Mouse (Mus musculus) midbrain, embryonic 15.5 days (tissue): ENCODE results near the gene Olfr357. TPM values are rescaled to one million over a fixed set of nuclear protein-coding genes. Genes with fewer than 3 reads are reported as not detected.

Source experiments
- ATAC-seq: fragments of 200-750 bp; cut with Nextera tagmentation; replicated peaks from 2 replicates; pipeline ENCODE4 v1.8.0; 2017; ENCODE audit warnings: moderate TSS enrichment
- H3K27ac ChIP-seq: fragments of 300-500 bp; sonication (generic); 2 replicates; pipeline ENCODE4 v1.5.1; 2015; ENCODE audit warnings: mild to moderate bottlenecking, inconsistent platforms
- H3K27me3 ChIP-seq: fragments of 300-500 bp; sonication (generic); replicated peaks from 2 replicates; pipeline ENCODE4 v1.6.1; 2015; ENCODE audit warnings: inconsistent platforms
- H3K36me3 ChIP-seq: fragments of 300-500 bp; sonication (generic); replicated peaks from 2 replicates; pipeline ENCODE4 v1.6.1; 2015; ENCODE audit warnings: inconsistent platforms
- H3K4me1 ChIP-seq: fragments of 300-500 bp; sonication (generic); 2 replicates; pipeline ENCODE4 v1.6.1; 2015; ENCODE audit warnings: inconsistent platforms
- H3K4me2 ChIP-seq: fragments of 300-500 bp; sonication (generic); 2 replicates; pipeline ENCODE4 v1.6.1; 2015; ENCODE audit warnings: inconsistent platforms, mild to moderate bottlenecking, moderate library complexity
- H3K4me3 ChIP-seq: fragments of 300-500 bp; sonication (generic); 2 replicates; pipeline ENCODE4 v1.5.1; 2015; ENCODE audit warnings: mild to moderate bottlenecking, inconsistent platforms
- H3K9ac ChIP-seq: fragments of 300-500 bp; sonication (generic); 2 replicates; pipeline ENCODE4 v1.6.1; 2015; ENCODE audit warnings: mild to moderate bottlenecking, inconsistent platforms
- H3K9me3 ChIP-seq: fragments of 300-500 bp; sonication (generic); 2 replicates; pipeline ENCODE4 v1.6.1; 2016; ENCODE audit warnings: inconsistent platforms
- WGBS: fragments of 180-500 bp; shearing (Covaris S2); methylation state at CpG from one replicate; pipeline ENCODE4 v1.1.7; 2015; ENCODE audit warnings: mixed read lengths; 5-methylcytosine and 5-hydroxymethylcytosine counted together
- polyA plus RNA-seq: library from polyadenylated mRNA; unstranded; fragments of >200 nt; fragmentation: Nextera tagmentation; extraction: Ambion mirVana; gene quantifications from 2 replicates; pipeline ENCODE4 v1.2.1, GENCODE M21; 2015

Olfr357 gene
- polyA plus RNA-seq: not detected in 2 replicates

DNA sequence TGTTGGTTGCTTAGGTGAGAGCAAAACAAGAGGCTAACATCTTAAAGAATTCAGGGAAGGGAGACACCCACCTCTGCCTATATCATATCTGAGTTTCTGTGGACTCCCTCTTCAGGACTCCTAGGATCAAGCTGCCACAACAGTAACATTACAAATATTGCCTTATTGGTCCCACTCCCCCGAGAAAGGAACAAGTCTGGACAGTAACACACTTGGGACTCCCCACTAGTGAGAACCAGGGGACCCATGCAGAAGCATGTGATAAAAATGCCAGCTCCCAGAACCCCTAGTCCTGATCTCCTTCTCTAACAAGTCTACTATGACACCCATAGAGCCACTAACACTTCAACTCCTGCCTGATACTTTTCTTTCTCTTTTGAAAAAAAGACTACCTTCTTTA lies at the start of gene Olfr357:
Gene Olfr357, plus strand, starts transcription at position 301 of the 400 bp plus-strand sequence.
- Histone ChIP-seq H3K9me3 (peaks cover 6% of the 10 kb centered on the region; the same call in 1 of the 2 replicates), H3K9ac (no peak within 1 kb of the TSS), H3K4me3 (no peak within 1 kb of the TSS), H3K4me2 (no peak within 1 kb of the TSS), H3K36me3 (no peaks in the 10 kb centered on the region), H3K27ac (no peak within 1 kb of the TSS), H3K27me3 (no peaks in the 10 kb centered on the region), H3K4me1 (no peaks in the 10 kb centered on the region)
- ATAC-seq: no peak
- 54% methylated on average over 1 of the region's 1 CpGs for WGBS

DNA sequence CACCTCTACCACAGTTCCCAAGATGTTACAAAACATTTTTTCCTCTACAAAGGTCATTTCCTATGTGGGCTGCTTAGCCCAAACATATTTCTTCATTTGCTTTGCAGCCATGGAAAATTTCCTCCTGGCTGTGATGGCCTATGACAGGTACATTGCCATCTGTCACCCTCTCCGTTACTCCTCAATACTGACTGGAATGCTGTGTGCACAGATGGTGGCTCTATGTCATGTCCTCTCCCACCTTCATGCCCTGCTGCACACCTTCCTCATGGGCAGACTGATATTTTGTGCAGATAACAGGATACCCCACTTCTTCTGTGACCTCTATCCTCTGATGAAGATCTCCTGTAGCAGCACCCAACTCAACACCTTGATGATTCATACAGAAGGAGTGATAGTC lies 3.4 kb downstream of the Olfr357 start:
- H3K9ac ChIP-seq: no peak overlapping the region
- H3K4me1 ChIP-seq: no peaks in the 10 kb centered on the region
- WGBS: 69% methylated on average over 1 of the region's 1 CpGs
- no peak overlapping the region for H3K4me2 ChIP-seq
- no peak for ATAC-seq
- H3K9me3 ChIP-seq: peaks cover 6% of the 10 kb centered on the region; the same call in 1 of the 2 replicates
- H3K27me3 ChIP-seq: no peaks in the 10 kb centered on the region
- H3K27ac ChIP-seq: no peak overlapping the region
- no peak overlapping the region for H3K4me3 ChIP-seq
- no peaks in the 10 kb centered on the region for H3K36me3 ChIP-seq

DNA sequence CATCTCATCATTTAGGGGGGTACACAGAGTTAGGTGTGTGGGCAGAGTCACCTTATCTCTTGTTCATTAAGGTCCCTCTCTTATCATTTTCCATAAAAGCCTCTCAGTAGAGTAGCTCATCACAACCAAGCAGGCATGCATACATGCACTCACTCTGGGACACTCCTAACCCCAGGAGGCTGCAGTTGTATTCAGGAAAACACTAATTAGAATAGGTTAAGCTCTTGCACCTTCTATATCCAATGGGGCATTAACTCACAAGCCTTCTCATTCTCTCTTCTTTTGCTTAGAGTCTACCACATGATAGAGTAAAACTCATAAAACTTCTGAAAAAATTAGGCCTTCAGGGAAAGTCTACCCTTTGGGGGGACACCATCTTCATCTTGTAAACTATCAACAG lies 15.6 kb downstream of the Olfr357 start, which contains the start of gene Olfr358:
Gene Olfr358, minus strand, starts transcription at position 101 of the 400 bp plus-strand sequence.
- no peak for ATAC-seq
- H3K4me1 ChIP-seq: no peaks in the 10 kb centered on the region
- H3K36me3 ChIP-seq: no peaks in the 10 kb centered on the region

More for the DNA sequence above, 15.6 kb downstream of the Olfr357 start, which contains the start of gene Olfr358:
- Histone ChIP-seq H3K27ac (no peak within 1 kb of the TSS), H3K27me3 (no peaks in the 10 kb centered on the region), H3K4me3 (no peak within 1 kb of the TSS), H3K4me2 (no peak within 1 kb of the TSS), H3K9me3 (no peaks in the 10 kb centered on the region; the same call in 1 of the 2 replicates), H3K9ac (no peak within 1 kb of the TSS)

Other genes with a start within 250 kb of the Olfr357 start
- gene Olfr348, start 209.6 kb upstream of the Olfr357 start, polyA plus RNA-seq: not detected in 2 replicates
- gene Olfr50, start 203.3 kb upstream of the Olfr357 start, polyA plus RNA-seq: not detected in 2 replicates
- gene Olfr3, start 176.8 kb upstream of the Olfr357 start, polyA plus RNA-seq: not detected in 2 replicates
- gene Olfr350, start 147.5 kb upstream of the Olfr357 start, polyA plus RNA-seq: not detected in 2 replicates
- not detected in 2 replicates for gene Olfr351, start 131.2 kb upstream of the Olfr357 start, polyA plus RNA-seq
- gene Olfr352, start 125.4 kb upstream of the Olfr357 start, polyA plus RNA-seq: not detected in 2 replicates
- gene Olfr353, start 100.9 kb upstream of the Olfr357 start, polyA plus RNA-seq: not detected in 2 replicates
- not detected in 2 replicates for gene Olfr354, start 88.1 kb upstream of the Olfr357 start, polyA plus RNA-seq
- not detected in 2 replicates for gene Olfr355, start 64.9 kb upstream of the Olfr357 start, polyA plus RNA-seq
- gene Olfr356, start 56.7 kb upstream of the Olfr357 start, polyA plus RNA-seq: not detected in 2 replicates
- not detected in 2 replicates for gene Olfr358, start 15.5 kb downstream of the Olfr357 start, polyA plus RNA-seq
- gene Olfr360, start 71.9 kb downstream of the Olfr357 start, polyA plus RNA-seq: not detected in 2 replicates
- not detected in 2 replicates for gene Olfr361, start 95.5 kb downstream of the Olfr357 start, polyA plus RNA-seq
- not detected in 2 replicates for gene Olfr362, start 124.1 kb downstream of the Olfr357 start, polyA plus RNA-seq
- gene Olfr364-ps1, start 145.5 kb downstream of the Olfr357 start, polyA plus RNA-seq: not detected in 2 replicates
- gene Olfr365, start 194.4 kb downstream of the Olfr357 start, polyA plus RNA-seq: not detected in 2 replicates
- gene Olfr366, start 217.7 kb downstream of the Olfr357 start, polyA plus RNA-seq: not detected in 2 replicates